Mouse (Mus musculus) kidney, postnatal 25 days (tissue): Measurements from ENCODE around the gene Prm2.
A peak's percentile ranks its signal among the peaks of the same experiment; 100 is the strongest.

ENCODE experiments used
- DNase-seq, 2 experiments: peaks; one replicate each; pipeline ENCODE4 v3.0.0; 2021; ENCODE audit warnings: mixed read lengths in 2 of 2

The Prm2 gene

GRCm38 (mm10) chr16:10796034-10796433 is at the start of gene Prm2:
TSS of gene Prm2 (minus strand) at chr16:10796134.
- no peak for DNase-seq

GRCm38 (mm10) chr16:10844319-10844670 is 48.4 kb upstream of the Prm2 start:
- peak in 1 of 2 experiments; percentile 7 for DNase-seq

GRCm38 (mm10) chr16:10843486-10844318 is 47.8 kb upstream of the Prm2 start:
- peak; percentile 26 to 48 for DNase-seq

GRCm38 (mm10) chr16:10842282-10842855 is 46.4 kb upstream of the Prm2 start:
- peak; percentile 58 to 74 for DNase-seq

- no peak for DNase-seq
Observed at GRCm38 (mm10) chr16:10840018-10840417, 44.1 kb upstream of the Prm2 start.

GRCm38 (mm10) chr16:10838487-10839245 is 42.7 kb upstream of the Prm2 start:
- DNase-seq: peak in 1 of 2 experiments; percentile 21

GRCm38 (mm10) chr16:10837903-10838302 is 42.0 kb upstream of the Prm2 start:
- no peak for DNase-seq

- DNase-seq: no peak
Observed at GRCm38 (mm10) chr16:10837250-10837649, 41.3 kb upstream of the Prm2 start.

GRCm38 (mm10) chr16:10836388-10836787 is 40.5 kb upstream of the Prm2 start:
- no peak for DNase-seq

GRCm38 (mm10) chr16:10834911-10835587 is 39.1 kb upstream of the Prm2 start, which contains the start of gene Rmi2:
TSS of gene Rmi2 (plus strand) at chr16:10835059.
- peak; percentile 89 to 95 for DNase-seq

- no peak for DNase-seq
Observed at GRCm38 (mm10) chr16:10834542-10834910, 38.6 kb upstream of the Prm2 start.

- peak; percentile 33 to 64 for DNase-seq
Observed at GRCm38 (mm10) chr16:10828461-10828805, 32.5 kb upstream of the Prm2 start.

- DNase-seq: no peak
Observed at GRCm38 (mm10) chr16:10827766-10828460, 32.0 kb upstream of the Prm2 start.

- DNase-seq: no peak
Observed at GRCm38 (mm10) chr16:10827269-10827668, 31.3 kb upstream of the Prm2 start.

- no peak for DNase-seq
Observed at GRCm38 (mm10) chr16:10825840-10826239, 29.9 kb upstream of the Prm2 start.

- no peak for DNase-seq
Observed at GRCm38 (mm10) chr16:10824536-10824935, 28.6 kb upstream of the Prm2 start.

GRCm38 (mm10) chr16:10821387-10821786 is 25.5 kb upstream of the Prm2 start:
- DNase-seq: no peak

GRCm38 (mm10) chr16:10819966-10820365 is 24.0 kb upstream of the Prm2 start:
- DNase-seq: no peak

GRCm38 (mm10) chr16:10818579-10819135 is 22.7 kb upstream of the Prm2 start:
- no peak for DNase-seq

GRCm38 (mm10) chr16:10814864-10815263 is 18.9 kb upstream of the Prm2 start:
- DNase-seq: no peak

- DNase-seq: no peak
Observed at GRCm38 (mm10) chr16:10813726-10814125, 17.8 kb upstream of the Prm2 start.

GRCm38 (mm10) chr16:10812865-10813371 is 17.0 kb upstream of the Prm2 start, which contains the start of gene Gm11172:
TSS of gene Gm11172 (plus strand) at chr16:10812915.
- DNase-seq: no peak
